Mouse (Mus musculus) forebrain, embryonic 14.5 days (tissue): Measurements from ENCODE around the gene Ubr7. TPM values are rescaled to one million over a fixed set of nuclear protein-coding genes. Genes with fewer than 3 reads are reported as not detected.

Source experiments
- ATAC-seq: fragments of 200-750 bp; cut with Nextera tagmentation; 2 replicates; pipeline ENCODE4 v1.8.0; 2017; ENCODE audit warnings: mild to moderate bottlenecking, moderate library complexity
- DNase-seq: peaks from one replicate; pipeline ENCODE4 v3.0.0-alpha.2; 2015; ENCODE audit warnings: low spot score
- H3K27ac ChIP-seq: fragments of 300-500 bp; sonication (generic); 2 replicates; pipeline ENCODE4 v1.5.1; 2014; ENCODE audit warnings: low read depth, mild to moderate bottlenecking, control low read depth, low read length, moderate library complexity
- H3K27me3 ChIP-seq: fragments of 300-500 bp; sonication (generic); replicated peaks from 2 replicates; pipeline ENCODE4 v1.6.1; 2014; ENCODE audit warnings: low read length, control low read depth, mixed read lengths; ENCODE audit not compliant: control insufficient read depth, insufficient read depth
- H3K36me3 ChIP-seq: fragments of 300-500 bp; sonication (generic); 2 replicates; pipeline ENCODE4 v1.6.1; 2014; ENCODE audit warnings: low read length, control low read depth; ENCODE audit not compliant: control insufficient read depth, insufficient read depth
- H3K4me1 ChIP-seq: fragments of 300-500 bp; sonication (generic); 2 replicates; pipeline ENCODE4 v1.6.1; 2014; ENCODE audit warnings: antibody characterized with exemption, low read length, control low read depth; ENCODE audit not compliant: control insufficient read depth, insufficient read depth
- H3K4me2 ChIP-seq: fragments of 300-500 bp; sonication (generic); 2 replicates; pipeline ENCODE4 v1.6.1; 2014; ENCODE audit warnings: mild to moderate bottlenecking, control low read depth, low read length
- H3K4me3 ChIP-seq: fragments of 300-500 bp; sonication (generic); 2 replicates; pipeline ENCODE4 v1.5.1; 2014; ENCODE audit warnings: low read depth, low read length, control low read depth
- H3K9ac ChIP-seq: fragments of 300-500 bp; sonication (generic); 2 replicates; pipeline ENCODE4 v1.6.1; 2014; ENCODE audit warnings: mild to moderate bottlenecking, low read length, control low read depth, moderate library complexity
- H3K9me3 ChIP-seq: fragments of 300-500 bp; sonication (generic); replicated peaks from 2 replicates; pipeline ENCODE4 v1.6.1; 2016; ENCODE audit warnings: low read length, control low read depth, mixed read lengths; ENCODE audit not compliant: control insufficient read depth
- WGBS: fragments of 180-500 bp; shearing (Covaris S2); extraction: QIAGEN DNeasy Blood & Tissue Kit; methylation state at CpG from one replicate; pipeline ENCODE4 v1.1.7; 2014; 5-methylcytosine and 5-hydroxymethylcytosine counted together
- polyA plus RNA-seq: library from polyadenylated mRNA; unstranded; fragments of >200 nt; fragmentation: Nextera tagmentation; extraction: Ambion mirVana; gene quantifications from 2 replicates; pipeline ENCODE4 v1.2.1, GENCODE M21; 2014

The Ubr7 gene
- polyA plus RNA-seq, 1 experiment from 2014 or later: 58.2 TPM

DNA sequence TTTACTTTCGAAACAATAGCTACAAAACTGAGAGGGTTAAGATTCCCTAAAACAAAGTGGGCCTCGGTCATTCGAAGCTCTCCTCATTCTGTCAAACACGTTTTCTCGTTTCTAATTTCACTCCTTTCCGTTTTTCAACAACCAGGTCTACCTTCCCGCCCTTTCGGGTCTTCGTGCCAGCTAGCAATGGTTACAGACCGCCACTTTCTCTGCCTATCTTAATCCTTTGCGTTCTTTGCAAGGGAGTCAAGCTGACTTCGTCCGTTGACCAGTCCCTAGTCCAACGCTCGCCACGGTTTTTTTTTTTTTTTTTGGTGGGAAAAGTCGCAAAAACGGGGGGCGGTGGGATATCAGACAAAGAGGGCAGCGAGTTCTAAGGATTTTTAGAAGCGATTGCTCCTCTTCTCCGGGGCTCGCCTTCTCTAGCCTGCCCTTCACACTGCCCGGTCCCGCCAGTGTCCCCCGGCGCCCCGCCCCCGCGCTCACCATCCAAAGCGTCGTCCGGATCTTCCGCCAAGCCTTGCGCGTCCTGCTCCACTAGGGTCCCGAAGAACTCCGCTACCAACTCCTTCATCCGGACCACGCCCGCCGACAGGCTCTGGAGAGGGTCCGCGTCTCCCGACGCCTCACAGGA, 595 bp upstream of the Ubr7 start:
- Histone ChIP-seq H3K4me3 (peak overlapping the region; percentile 80), H3K4me2 (peak overlapping the region; percentile 65), H3K27ac (peak overlapping the region; percentile 78), H3K9me3 (no peaks in the 10 kb centered on the region), H3K36me3 (peaks cover 4% of the 10 kb centered on the region), H3K4me1 (peaks cover 9% of the 10 kb centered on the region), H3K27me3 (no peaks in the 10 kb centered on the region), H3K9ac (peak overlapping the region; percentile 74)
- 2% methylated on average over 45 of the region's 46 CpGs for WGBS
- DNase-seq (no peak), ATAC-seq (no peak)

DNA sequence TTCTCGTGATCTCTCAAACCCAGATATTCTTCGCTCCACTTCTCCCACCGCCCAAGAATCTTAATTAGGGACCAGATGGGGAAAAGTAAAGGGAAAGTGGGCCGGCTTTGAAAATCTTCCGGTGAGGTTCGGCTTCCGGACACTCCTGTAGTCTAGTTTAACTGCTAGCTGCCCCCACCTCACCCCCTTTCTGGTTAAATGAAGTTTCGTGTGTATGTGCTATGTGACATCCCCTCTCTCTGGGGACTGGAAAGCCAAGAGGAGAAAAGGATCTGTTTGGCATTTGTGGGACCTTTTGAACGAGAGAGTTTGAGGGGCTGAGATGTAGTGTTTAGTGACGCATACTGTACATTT, 613 bp downstream of the Ubr7 start, which contains the start of gene Gm20604:
Gene Gm20604, minus strand, starts transcription at position 270 of the 354 bp plus-strand sequence.
- H3K27me3 ChIP-seq: no peaks in the 10 kb centered on the region
- WGBS: under 1% methylated on average over 10 of the region's 10 CpGs
- H3K36me3 ChIP-seq: peaks cover 11% of the 10 kb centered on the region
- H3K27ac ChIP-seq: peak within 1 kb of the TSS; percentile 78
- no peaks in the 10 kb centered on the region for H3K9me3 ChIP-seq
- peaks cover 9% of the 10 kb centered on the region for H3K4me1 ChIP-seq
- ATAC-seq (no peak), DNase-seq (no peak)
- H3K4me3 ChIP-seq: peak within 1 kb of the TSS; percentile 80
- H3K9ac ChIP-seq: peak within 1 kb of the TSS; percentile 84
- peak within 1 kb of the TSS; percentile 91 for H3K4me2 ChIP-seq

DNA sequence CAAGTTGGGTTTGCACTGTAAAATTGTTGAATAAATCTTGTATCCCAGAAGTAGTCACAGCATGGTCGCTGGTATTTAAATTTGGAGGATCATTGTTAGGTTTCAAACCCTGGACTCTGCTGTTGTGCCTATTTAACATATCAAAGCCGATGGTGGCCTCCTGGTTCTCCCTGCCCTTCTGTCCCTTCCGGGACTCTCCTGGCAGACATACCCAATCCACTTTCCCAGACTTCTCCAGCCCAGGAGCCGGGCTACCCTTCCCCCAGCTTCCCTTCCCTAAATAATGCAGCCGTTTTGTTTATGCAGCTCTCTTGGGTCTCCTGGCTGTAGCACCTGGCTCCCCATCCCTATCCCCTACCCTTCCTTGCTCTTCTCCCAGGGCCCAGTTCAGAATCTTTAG, 1.2 kb downstream of the Ubr7 start:
- DNase-seq: no peak
- H3K4me1 ChIP-seq: peaks cover 9% of the 10 kb centered on the region
- H3K27me3 ChIP-seq: no peaks in the 10 kb centered on the region
- no peak for ATAC-seq
- H3K9ac ChIP-seq: peak overlapping the region; percentile 84
- peak overlapping the region; percentile 80 for H3K4me3 ChIP-seq
- H3K4me2 ChIP-seq: peak overlapping the region; percentile 91
- H3K27ac ChIP-seq: no peak overlapping the region; the same call in 1 of the 2 replicates
- peaks cover 15% of the 10 kb centered on the region for H3K36me3 ChIP-seq
- H3K9me3 ChIP-seq: no peaks in the 10 kb centered on the region
- WGBS: 2% methylated on average over 5 of the region's 5 CpGs

GRCm38 (mm10) chr12:102761668-102762067, 3.9 kb downstream of the Ubr7 start:
- Histone ChIP-seq H3K27ac (no peak overlapping the region), H3K4me1 (peaks cover 9% of the 10 kb centered on the region), H3K27me3 (no peaks in the 10 kb centered on the region), H3K9me3 (no peaks in the 10 kb centered on the region), H3K9ac (no peak overlapping the region), H3K4me2 (no peak overlapping the region), H3K4me3 (no peak overlapping the region), H3K36me3 (peaks cover 34% of the 10 kb centered on the region)
- ATAC-seq (no peak), DNase-seq (no peak)
- 89% methylated on average over 3 of the region's 3 CpGs for WGBS

- Histone ChIP-seq H3K27me3 (no peaks in the 10 kb centered on the region), H3K4me3 (no peak overlapping the region), H3K36me3 (peaks cover 51% of the 10 kb centered on the region), H3K4me1 (peaks cover 6% of the 10 kb centered on the region), H3K9ac (no peak overlapping the region), H3K27ac (no peak overlapping the region), H3K4me2 (no peak overlapping the region), H3K9me3 (no peaks in the 10 kb centered on the region)
- ATAC-seq (no peak), DNase-seq (no peak)
Measured at GRCm38 (mm10) chr12:102763696-102764095, 5.9 kb downstream of the Ubr7 start.

- ATAC-seq (no peak), DNase-seq (no peak)
- no peaks in the 10 kb centered on the region for H3K9me3 ChIP-seq
- no peak overlapping the region for H3K4me2 ChIP-seq
- no peaks in the 10 kb centered on the region for H3K4me1 ChIP-seq
- H3K4me3 ChIP-seq: no peak overlapping the region
- H3K27me3 ChIP-seq: no peaks in the 10 kb centered on the region
- WGBS: 96% methylated on average over 4 of the region's 4 CpGs
- no peak overlapping the region for H3K27ac ChIP-seq
- H3K9ac ChIP-seq: no peak overlapping the region
- H3K36me3 ChIP-seq: peaks cover 90% of the 10 kb centered on the region
Measured at GRCm38 (mm10) chr12:102769000-102769399, 11.2 kb downstream of the Ubr7 start.

- H3K4me2 ChIP-seq: no peak overlapping the region
- no peak overlapping the region for H3K4me3 ChIP-seq
- no peaks in the 10 kb centered on the region for H3K9me3 ChIP-seq
- ATAC-seq: no peak
- no peak overlapping the region for H3K9ac ChIP-seq
- no peaks in the 10 kb centered on the region for H3K27me3 ChIP-seq
- no peaks in the 10 kb centered on the region for H3K4me1 ChIP-seq
- no peak for DNase-seq
- H3K27ac ChIP-seq: no peak overlapping the region
- 97% methylated on average over 8 of the region's 8 CpGs for WGBS
- peaks cover 92% of the 10 kb centered on the region for H3K36me3 ChIP-seq
Measured at GRCm38 (mm10) chr12:102771601-102772000, 13.8 kb downstream of the Ubr7 start.

DNA sequence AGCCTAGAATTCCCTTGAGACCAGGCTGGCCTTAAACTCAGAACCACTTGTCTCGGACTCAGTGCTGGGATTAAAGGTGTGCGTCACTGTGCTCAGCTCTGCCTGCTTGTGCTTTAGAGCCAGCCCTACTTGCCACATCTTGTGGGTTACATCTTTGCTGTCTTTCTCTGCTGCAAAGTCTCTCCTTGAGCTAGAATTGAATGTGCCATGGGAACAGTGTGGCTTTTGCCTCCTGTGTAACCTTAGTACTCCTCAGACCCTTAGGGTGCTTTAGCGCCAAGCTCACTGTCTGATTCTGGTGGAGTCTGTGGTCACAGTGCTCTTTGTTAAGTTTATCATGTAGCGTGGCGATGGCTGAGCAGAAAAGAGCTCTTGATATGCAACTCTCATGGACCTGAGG, 14.9 kb downstream of the Ubr7 start:
- 95% methylated on average over 5 of the region's 5 CpGs for WGBS
- Histone ChIP-seq H3K4me2 (no peak overlapping the region), H3K9ac (no peak overlapping the region), H3K36me3 (peaks cover 93% of the 10 kb centered on the region), H3K9me3 (no peaks in the 10 kb centered on the region), H3K4me1 (no peaks in the 10 kb centered on the region), H3K4me3 (no peak overlapping the region), H3K27me3 (no peaks in the 10 kb centered on the region), H3K27ac (no peak overlapping the region)
- ATAC-seq: no peak
- no peak for DNase-seq

DNA sequence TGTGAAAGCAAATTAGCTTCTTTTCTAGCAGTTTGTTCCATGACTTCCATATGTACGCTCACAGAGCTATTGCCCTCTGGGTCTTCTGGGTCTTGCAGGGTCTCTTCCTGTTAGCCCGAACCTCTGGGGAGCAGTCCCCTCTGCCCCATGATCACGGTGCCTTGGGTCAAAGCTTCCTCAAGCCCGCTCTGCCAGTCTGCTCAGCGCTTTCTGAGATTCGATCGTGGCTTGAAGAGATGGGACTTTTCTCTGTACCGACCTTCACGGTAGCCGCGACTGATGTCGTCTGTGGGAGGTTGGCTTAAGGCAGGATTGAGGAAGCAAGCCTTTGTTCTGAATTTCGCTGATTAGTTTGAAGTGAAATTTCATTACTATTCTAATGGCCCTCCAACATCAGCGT, 18.3 kb downstream of the Ubr7 start:
- WGBS: 93% methylated on average over 14 of the region's 14 CpGs
- no peak for ATAC-seq

More for the DNA sequence above, 18.3 kb downstream of the Ubr7 start:
- H3K4me1 ChIP-seq: no peaks in the 10 kb centered on the region
- no peak overlapping the region for H3K27ac ChIP-seq
- peaks cover 66% of the 10 kb centered on the region for H3K36me3 ChIP-seq
- no peak for DNase-seq
- H3K4me3 ChIP-seq: no peak overlapping the region
- no peaks in the 10 kb centered on the region for H3K27me3 ChIP-seq
- H3K9ac ChIP-seq: no peak overlapping the region
- no peak overlapping the region for H3K4me2 ChIP-seq
- no peaks in the 10 kb centered on the region for H3K9me3 ChIP-seq
